Mouse (Mus musculus) C2C12 (cell line): Measurements from ENCODE around the gene Enho.

ENCODE experiments used
- CTCF ChIP-seq: IDR thresholded peaks from one replicate; pipeline ENCODE4 v1.5.1; 2011; ENCODE audit not compliant: control insufficient read depth, insufficient read depth, insufficient read length
- USF1 ChIP-seq: IDR thresholded peaks from one replicate; pipeline ENCODE4 v1.6.1; 2011; ENCODE audit warnings: low read depth, mild to moderate bottlenecking, control low read depth, moderate library complexity

DNA sequence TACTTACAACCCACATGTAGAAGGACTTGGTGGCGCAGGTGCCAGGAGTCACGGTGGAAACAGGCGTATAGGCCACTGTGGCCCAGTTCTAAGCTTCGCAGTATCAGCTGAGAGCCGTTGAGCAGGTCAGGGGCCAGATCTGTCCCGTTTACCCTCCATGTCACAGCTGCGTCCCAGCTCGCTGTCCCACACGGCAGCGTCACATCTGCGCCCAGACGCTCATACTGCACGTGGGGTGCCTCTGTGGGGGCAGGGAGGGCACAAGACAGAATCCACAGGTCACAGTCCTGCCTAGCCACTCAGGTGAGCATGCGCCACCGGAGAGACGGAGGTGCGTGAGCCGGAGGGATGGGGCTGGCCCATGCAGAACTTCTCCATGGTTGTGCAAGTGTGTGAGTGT lies 30.7 kb upstream of the Enho start:
- TF ChIP-seq USF1 (no peak), CTCF (no peak)
